Mouse (Mus musculus) hematopoietic multipotent progenitor cell, adult 10-12 weeks (in vitro differentiated cells): Measurements from ENCODE around the gene Spats2. TPM values are rescaled to one million over a fixed set of nuclear protein-coding genes. Genes with fewer than 3 reads are reported as not detected.

Experiments used
- polyA plus RNA-seq: library from polyadenylated mRNA; stranded (reverse); fragments of >175 nt; gene quantifications from 2 replicates; pipeline ENCODE4 v1.2.3, GENCODE M21; 2012; ENCODE audit warnings: low replicate concordance

Gene Spats2
- polyA plus RNA-seq, result 0.77 and 1.1 TPM in 2 replicates

DNA sequence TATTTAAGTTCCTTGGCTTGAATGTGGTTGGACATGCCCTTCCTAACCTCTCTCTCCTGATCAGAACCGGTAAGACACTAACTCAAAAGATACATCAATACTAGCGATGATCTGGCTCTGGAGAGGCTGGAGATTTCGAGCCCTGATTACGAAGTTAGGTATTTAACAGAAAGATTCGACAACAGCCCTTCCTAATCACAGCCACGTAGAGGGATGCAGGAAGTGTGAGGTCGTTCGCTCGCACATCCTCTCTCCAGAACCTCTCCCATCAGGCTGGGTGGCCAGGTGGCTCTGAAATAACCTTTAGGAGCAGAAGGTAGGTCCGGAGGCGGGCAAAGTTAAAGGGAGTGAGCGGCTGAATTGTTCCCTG, at the start of gene Spats2:
Gene Spats2 (plus strand): TSS at position 206 of the 370 bp plus-strand sequence.

GRCm38 (mm10) chr15:99087253-99088075, 38.3 kb upstream of the Spats2 start, which contains the start of gene C1ql4:
C1ql4 (minus strand) TSS chr15:99087817.

DNA sequence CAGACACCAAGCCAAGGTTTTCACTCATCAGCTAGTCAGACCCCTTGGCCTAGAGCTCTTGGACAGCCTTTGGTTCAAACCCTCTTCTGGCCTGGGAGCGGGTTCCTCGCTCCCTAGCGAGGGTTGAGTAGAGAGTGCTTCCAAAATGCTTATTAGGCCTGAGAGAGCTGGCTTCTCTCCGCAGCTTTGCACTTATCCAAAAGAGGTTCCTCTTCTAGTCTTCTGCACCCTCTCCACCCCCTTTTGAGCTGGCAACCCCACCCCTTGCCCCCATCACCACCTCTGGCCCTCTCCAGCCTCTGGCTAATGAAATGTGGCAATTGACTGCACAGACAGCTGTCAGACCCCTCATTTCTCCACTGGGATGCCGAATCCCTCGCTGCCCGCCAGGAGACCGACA, 32.8 kb upstream of the Spats2 start, which contains the start of gene Dnajc22:
Gene Dnajc22 (plus strand): TSS at position 301 of the 400 bp plus-strand sequence.

GRCm38 (mm10) chr15:99224208-99224911, 98.6 kb downstream of the Spats2 start, which contains the start of gene Kcnh3:
Kcnh3 (plus strand) TSS chr15:99224861.

DNA sequence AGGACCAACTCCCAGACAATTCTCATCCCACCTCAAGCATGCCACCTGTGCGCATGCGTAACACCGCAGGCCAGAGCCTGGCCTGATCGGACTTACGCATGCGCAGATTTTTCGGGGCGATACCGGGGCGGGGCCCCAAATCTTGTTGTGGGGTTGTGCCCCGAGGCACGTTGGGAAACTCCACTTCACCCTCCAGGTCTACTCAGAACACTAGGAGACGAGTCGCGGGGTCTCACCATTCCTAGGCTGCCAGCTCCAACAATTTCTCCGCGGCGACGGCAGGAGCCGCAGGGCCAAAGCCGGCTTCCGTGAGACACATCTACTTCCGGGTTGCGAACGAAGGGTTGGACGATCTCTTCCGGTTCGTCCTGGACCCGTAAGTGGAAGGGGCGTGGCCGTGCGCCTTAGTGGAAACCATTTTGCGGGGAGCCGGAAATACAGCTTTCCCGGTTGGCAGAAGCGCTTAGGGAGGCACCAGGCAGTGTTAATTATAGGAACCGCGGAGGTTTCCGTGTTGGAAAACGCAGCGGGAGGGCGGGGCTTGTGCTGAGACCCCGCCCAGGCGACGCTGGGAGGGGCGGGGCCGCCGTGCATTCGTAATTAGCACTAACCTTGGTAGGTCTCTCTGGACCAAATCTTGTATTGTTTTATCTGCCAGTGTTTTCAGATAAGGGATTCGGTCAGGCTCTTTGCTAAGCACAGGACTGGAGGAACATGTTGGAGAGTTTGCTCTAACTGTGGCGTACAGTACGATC, 126.1 kb downstream of the Spats2 start, which contains the start of gene Mcrs1:
Gene Mcrs1 (minus strand): TSS at position 336 of the 755 bp plus-strand sequence.

Other genes with a start within 250 kb of the Spats2 start
- 2.3 and 3.8 TPM in 2 replicates for gene Rhebl1, start 231.4 kb upstream of the Spats2 start, polyA plus RNA-seq
- 0.04 and 0.06 TPM in 2 replicates for gene Dhh, start 227.4 kb upstream of the Spats2 start, polyA plus RNA-seq
- gene Lmbr1l, start 207.7 kb upstream of the Spats2 start, polyA plus RNA-seq, result 92.1 and 147 TPM in 2 replicates
- 76.8 and 178 TPM in 2 replicates for gene Tuba1b, start 191.4 kb upstream of the Spats2 start, polyA plus RNA-seq
- 3.9 and 32.9 TPM in 2 replicates for gene Gm49450, start 172.4 kb upstream of the Spats2 start, polyA plus RNA-seq
- gene Tuba1a, start 172.2 kb upstream of the Spats2 start, polyA plus RNA-seq, result 16.1 and 19.2 TPM in 2 replicates
- gene Tuba1c, start 96.0 kb upstream of the Spats2 start, polyA plus RNA-seq, result 19.2 and 36.8 TPM in 2 replicates
- 0.46 and 0.80 TPM in 2 replicates for gene Prph, start 70.7 kb upstream of the Spats2 start, polyA plus RNA-seq
- 6.6 and 16.6 TPM in 2 replicates for gene Troap, start 51.3 kb upstream of the Spats2 start, polyA plus RNA-seq
- 0.33 TPM in 1 of 2 replicates, not detected in the other for gene C1ql4, start 38.1 kb upstream of the Spats2 start, polyA plus RNA-seq
- gene Dnajc22, start 32.7 kb upstream of the Spats2 start, polyA plus RNA-seq, result 0.07 TPM in 1 of 2 replicates, not detected in the other
- 1.5 and 1.7 TPM in 2 replicates for gene Kcnh3, start 98.9 kb downstream of the Spats2 start, polyA plus RNA-seq
- 94.4 and 134 TPM in 2 replicates for gene Mcrs1, start 126.0 kb downstream of the Spats2 start, polyA plus RNA-seq
- gene Prpf40b, start 169.2 kb downstream of the Spats2 start, polyA plus RNA-seq, result 26.5 and 52.4 TPM in 2 replicates
- gene Fam186b, start 170.0 kb downstream of the Spats2 start, polyA plus RNA-seq, result 0.10 TPM in 1 of 2 replicates, not detected in the other
- gene Fmnl3, start 244.6 kb downstream of the Spats2 start, polyA plus RNA-seq, result 32.9 and 50.9 TPM in 2 replicates